Mouse (Mus musculus) layer of hippocampus, adult 9-11 months (tissue): Measurements from ENCODE around the gene Wipf2.

Source experiments
- DNase-seq: peaks from one replicate; pipeline ENCODE4 v3.0.0; 2022

Gene Wipf2

GRCm38 (mm10) chr11:98854659-98855058 is 8.8 kb upstream of the Wipf2 start:
- no peak for DNase-seq

GRCm38 (mm10) chr11:98858759-98859731 is 4.4 kb upstream of the Wipf2 start:
- peak; percentile 90 for DNase-seq

GRCm38 (mm10) chr11:98863751-98864429 is 452 bp downstream of the Wipf2 start:
- no peak for DNase-seq

- DNase-seq: no peak
These were observed 3.9 kb downstream of the Wipf2 start for GRCm38 (mm10) chr11:98867293-98867692.

- no peak for DNase-seq
These were observed 6.5 kb downstream of the Wipf2 start for GRCm38 (mm10) chr11:98869906-98870305.

GRCm38 (mm10) chr11:98870791-98871190 is 7.4 kb downstream of the Wipf2 start:
- DNase-seq: no peak

GRCm38 (mm10) chr11:98871416-98871815 is 8.0 kb downstream of the Wipf2 start:
- DNase-seq: no peak

- DNase-seq: peak; percentile 79
These were observed 8.6 kb downstream of the Wipf2 start for GRCm38 (mm10) chr11:98872040-98872439.

- DNase-seq: no peak
These were observed 10.5 kb downstream of the Wipf2 start for GRCm38 (mm10) chr11:98873900-98874299.

- no peak for DNase-seq
These were observed 13.6 kb downstream of the Wipf2 start for GRCm38 (mm10) chr11:98877001-98877400.

- DNase-seq: no peak
These were observed 24.3 kb downstream of the Wipf2 start for GRCm38 (mm10) chr11:98887703-98888102.

GRCm38 (mm10) chr11:98889077-98889476 is 25.6 kb downstream of the Wipf2 start:
- DNase-seq: no peak

- no peak for DNase-seq
These were observed 26.5 kb downstream of the Wipf2 start for GRCm38 (mm10) chr11:98889977-98890376.

GRCm38 (mm10) chr11:98892426-98892825 is 29.0 kb downstream of the Wipf2 start:
- DNase-seq: no peak

GRCm38 (mm10) chr11:98900529-98901125 is 37.2 kb downstream of the Wipf2 start:
- no peak for DNase-seq

GRCm38 (mm10) chr11:98902621-98903245 is 39.3 kb downstream of the Wipf2 start:
- no peak for DNase-seq

GRCm38 (mm10) chr11:98904577-98904976 is 41.1 kb downstream of the Wipf2 start:
- DNase-seq: no peak

- DNase-seq: no peak
These were observed 41.6 kb downstream of the Wipf2 start for GRCm38 (mm10) chr11:98905033-98905432.

GRCm38 (mm10) chr11:98905583-98905982 is 42.1 kb downstream of the Wipf2 start:
- no peak for DNase-seq

GRCm38 (mm10) chr11:98907063-98907436 is 43.6 kb downstream of the Wipf2 start:
- no peak for DNase-seq

GRCm38 (mm10) chr11:98907437-98908173 is 44.2 kb downstream of the Wipf2 start, which contains the start of gene Cdc6:
Cdc6 (plus strand) TSS chr11:98907801.
- peak; percentile 98 for DNase-seq

- DNase-seq: peak; percentile 63
These were observed 46.2 kb downstream of the Wipf2 start for GRCm38 (mm10) chr11:98909654-98910053.
